Mouse (Mus musculus) heart, embryonic 12.5 days (tissue): Measurements from ENCODE around the gene Ak2. TPM values are rescaled to one million over a fixed set of nuclear protein-coding genes. Genes with fewer than 3 reads are reported as not detected.

Experiments used
- ATAC-seq: fragments of 200-750 bp; cut with Nextera tagmentation; 2 replicates; pipeline ENCODE4 v1.8.0; 2017; ENCODE audit warnings: moderate TSS enrichment, moderate library complexity; ENCODE audit not compliant: insufficient number of reproducible peaks, low FRiP score
- H3K27ac ChIP-seq: fragments of 300-500 bp; sonication (generic); 2 replicates; pipeline ENCODE4 v1.5.1; 2016; ENCODE audit warnings: mild to moderate bottlenecking, moderate library complexity; ENCODE audit not compliant: poor library complexity, severe bottlenecking
- H3K27me3 ChIP-seq: fragments of 300-500 bp; sonication (generic); replicated peaks from 2 replicates; pipeline ENCODE4 v1.6.1; 2016; ENCODE audit warnings: mild to moderate bottlenecking, moderate library complexity
- H3K36me3 ChIP-seq: fragments of 300-500 bp; sonication (generic); 2 replicates; pipeline ENCODE4 v1.6.1; 2016; ENCODE audit warnings: mild to moderate bottlenecking, moderate library complexity
- H3K4me1 ChIP-seq: fragments of 300-500 bp; sonication (generic); replicated peaks from 2 replicates; pipeline ENCODE4 v1.6.1; 2016; ENCODE audit warnings: mild to moderate bottlenecking
- H3K4me2 ChIP-seq: fragments of 300-500 bp; sonication (generic); 2 replicates; pipeline ENCODE4 v1.6.1; 2016; ENCODE audit warnings: mild to moderate bottlenecking, moderate library complexity
- H3K4me3 ChIP-seq: fragments of 300-500 bp; sonication (generic); 2 replicates; pipeline ENCODE4 v1.5.1; 2016; ENCODE audit warnings: mild to moderate bottlenecking
- H3K9ac ChIP-seq: fragments of 300-500 bp; sonication (generic); 2 replicates; pipeline ENCODE4 v1.6.1; 2016; ENCODE audit warnings: mild to moderate bottlenecking, moderate library complexity
- H3K9me3 ChIP-seq: fragments of 300-500 bp; sonication (generic); replicated peaks from 2 replicates; pipeline ENCODE4 v1.6.1; 2016; ENCODE audit warnings: mild to moderate bottlenecking, moderate library complexity
- WGBS: fragments of 180-500 bp; shearing (Covaris S2); methylation state at CpG from one replicate; pipeline ENCODE4 v1.1.7; 2016; 5-methylcytosine and 5-hydroxymethylcytosine counted together
- polyA plus RNA-seq: library from polyadenylated mRNA; unstranded; fragments of >200 nt; fragmentation: Nextera tagmentation; extraction: Ambion mirVana; gene quantifications from 2 replicates; pipeline ENCODE4 v1.2.1, GENCODE M21; 2016

Gene Ak2
- polyA plus RNA-seq, 1 experiment from 2014 or later = 167 TPM

DNA sequence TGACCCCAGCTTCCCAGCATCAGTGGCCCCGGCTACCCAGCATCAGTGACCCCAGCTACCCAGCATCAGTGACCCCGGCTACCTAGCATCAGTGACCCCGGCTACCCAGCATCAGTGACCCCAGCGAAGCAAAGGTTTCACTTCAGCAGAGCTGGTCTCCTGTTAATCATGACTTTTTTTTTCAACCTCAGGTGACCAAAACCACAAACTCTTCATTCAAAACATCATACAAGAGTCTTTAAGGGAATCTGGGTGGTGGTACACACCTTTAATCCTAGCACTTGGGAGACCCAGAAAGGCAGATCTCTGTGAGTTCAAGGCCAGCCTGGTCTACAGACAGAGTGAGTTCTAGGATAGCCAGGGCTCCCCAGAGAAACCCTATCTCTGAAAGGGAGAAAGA is 39.0 kb downstream of the Ak2 start:
- Histone ChIP-seq H3K27ac (no peak overlapping the region), H3K4me1 (peaks cover 29% of the 10 kb centered on the region), H3K27me3 (0 out of 2 replicates have a peak, but pooled peaks cover under 1% of the 10 kb centered on the region), H3K4me3 (no peak overlapping the region), H3K9ac (no peak overlapping the region), H3K36me3 (no peaks in the 10 kb centered on the region), H3K9me3 (no peaks in the 10 kb centered on the region), H3K4me2 (no peak overlapping the region)
- WGBS = 91% methylated on average over 4 of the region's 4 CpGs
- ATAC-seq = no peak

DNA sequence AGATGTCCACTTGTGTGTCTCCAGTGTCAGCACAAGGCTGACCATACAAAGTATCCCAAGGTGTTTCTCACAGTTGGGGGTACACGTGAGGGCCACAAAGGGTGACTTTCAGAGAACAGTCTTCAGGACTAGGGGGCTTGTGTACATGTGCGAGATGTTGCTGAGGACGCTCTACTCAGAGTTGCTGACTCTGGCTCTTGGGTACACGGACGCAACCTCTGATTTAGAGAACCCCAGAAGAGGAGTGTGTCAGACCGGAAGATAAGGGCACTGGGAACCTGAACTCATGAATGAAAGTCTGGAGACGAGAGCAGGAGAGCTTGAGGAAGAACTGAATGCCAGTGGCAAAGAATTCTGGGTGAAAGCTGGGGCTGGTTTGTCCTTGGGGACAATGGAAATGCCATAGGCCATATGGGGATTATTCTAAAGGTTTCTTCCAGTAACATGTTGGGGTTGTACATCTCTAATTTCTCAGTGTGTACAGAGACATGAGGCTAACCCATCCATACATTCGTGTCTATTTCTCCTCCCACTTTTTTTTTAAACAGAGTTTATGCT is 39.7 kb downstream of the Ak2 start:
- Histone ChIP-seq H3K9ac (no peak overlapping the region), H3K4me1 (peaks cover 30% of the 10 kb centered on the region), H3K4me3 (no peak overlapping the region), H3K27ac (no peak overlapping the region), H3K4me2 (no peak overlapping the region), H3K27me3 (0 out of 2 replicates have a peak, but pooled peaks cover 5% of the 10 kb centered on the region), H3K9me3 (no peaks in the 10 kb centered on the region), H3K36me3 (no peaks in the 10 kb centered on the region)
- WGBS = 75% methylated on average over 8 of the region's 8 CpGs
- ATAC-seq = no peak

DNA sequence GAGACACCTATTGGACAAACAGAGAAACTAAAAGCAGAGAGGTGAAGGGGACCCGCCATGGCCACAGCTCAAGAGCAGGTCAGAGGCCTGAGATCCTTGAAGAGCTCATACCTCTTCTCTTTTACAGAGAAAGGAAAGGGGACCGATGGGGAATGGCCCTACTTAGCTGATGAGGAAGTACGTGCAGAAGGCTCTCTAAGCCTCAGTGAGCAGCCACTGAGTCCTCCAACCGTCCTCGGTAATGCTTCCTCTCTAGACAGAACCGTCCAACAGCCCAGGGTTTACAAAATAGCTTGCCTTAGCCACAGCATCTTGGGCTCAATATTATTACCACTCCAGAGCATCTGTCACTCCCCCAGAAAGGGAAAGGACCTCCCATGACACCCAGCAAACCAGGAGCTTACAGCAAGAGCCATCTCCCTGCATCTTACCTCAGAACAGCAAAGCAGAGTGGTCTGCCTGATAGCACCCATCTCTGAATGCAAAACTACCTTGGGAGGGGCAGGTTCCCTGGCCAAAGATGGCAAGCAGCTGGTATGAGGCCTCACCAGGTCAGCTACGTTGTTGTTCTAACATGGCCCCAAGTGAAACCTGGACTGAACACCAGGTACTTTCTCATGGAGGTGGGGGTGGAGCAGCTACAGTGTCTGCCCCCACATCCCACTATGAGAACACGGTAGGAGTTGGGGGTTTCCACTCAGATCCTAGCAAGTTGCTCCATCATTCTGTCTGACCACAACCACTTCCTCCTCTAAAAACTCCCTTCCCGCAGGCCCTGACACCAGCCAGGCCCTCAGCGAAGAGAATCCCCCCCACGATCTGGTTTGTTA is 40.6 kb downstream of the Ak2 start:
- H3K4me2 ChIP-seq = 0 out of 2 replicates have a peak overlapping the region, but pooled peaks have one; percentile 55
- H3K9ac ChIP-seq = peak overlapping the region; percentile 23; the same call in 1 of the 2 replicates
- 64% methylated on average over 11 of the region's 11 CpGs for WGBS
- H3K4me3 ChIP-seq = no peak overlapping the region
- no peaks in the 10 kb centered on the region for H3K9me3 ChIP-seq
- peak overlapping the region; percentile 46 for H3K27ac ChIP-seq
- no peak for ATAC-seq
- no peaks in the 10 kb centered on the region for H3K36me3 ChIP-seq
- H3K27me3 ChIP-seq = 0 out of 2 replicates have a peak, but pooled peaks cover 5% of the 10 kb centered on the region
- peaks cover 30% of the 10 kb centered on the region for H3K4me1 ChIP-seq

DNA sequence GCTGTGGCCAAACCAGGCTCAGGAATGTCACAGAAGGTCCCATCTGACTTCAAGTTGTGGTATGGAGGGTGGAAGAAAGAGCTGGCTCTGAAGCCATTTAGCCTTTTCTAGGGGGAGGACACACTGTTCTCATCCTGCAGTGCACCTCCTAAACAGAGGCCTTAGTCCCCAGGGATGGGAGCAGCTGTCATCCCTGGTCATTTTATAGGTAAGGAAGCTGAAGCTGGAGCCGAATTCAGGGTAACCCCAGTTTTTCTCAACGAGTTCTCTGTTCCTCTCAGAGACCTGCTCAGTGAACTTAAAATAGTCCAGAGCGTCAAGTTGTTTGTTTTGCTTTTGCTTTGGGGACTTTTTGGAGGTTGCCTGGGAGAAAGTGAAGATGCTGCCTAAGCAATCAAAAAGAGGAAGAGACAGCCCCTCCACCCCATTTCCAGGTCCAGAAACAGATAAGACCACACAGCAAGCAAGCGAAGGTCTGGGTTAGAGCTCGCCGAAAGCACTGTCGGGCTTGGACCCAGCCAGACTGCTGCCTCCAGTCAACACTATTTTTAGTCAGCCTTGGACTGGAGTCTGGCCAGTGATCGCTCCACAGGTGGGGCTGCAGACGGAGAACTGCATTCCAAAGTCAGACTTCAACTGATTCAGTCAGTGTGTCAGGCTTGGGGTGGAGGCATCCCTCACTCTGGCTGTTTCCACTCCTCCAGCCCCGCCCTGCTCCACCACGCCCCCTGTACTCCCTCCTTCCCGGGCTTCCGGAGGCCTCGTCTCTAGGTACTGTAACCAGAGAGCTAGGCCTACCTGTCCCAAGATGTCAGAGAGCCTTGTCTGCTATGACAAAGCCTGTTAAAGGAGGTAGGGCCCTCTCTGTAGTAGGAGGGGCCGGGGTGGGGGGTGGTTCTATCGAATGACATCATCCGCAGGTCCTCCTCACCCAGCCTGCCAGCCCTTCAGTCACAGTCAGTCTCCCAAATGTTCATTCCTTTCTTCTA is 41.5 kb downstream of the Ak2 start:
- peak overlapping the region; percentile 55 for H3K4me2 ChIP-seq
- H3K36me3 ChIP-seq = no peaks in the 10 kb centered on the region
- H3K9me3 ChIP-seq = no peaks in the 10 kb centered on the region
- peak; percentile 86 for ATAC-seq
- 7% methylated on average over 17 of the region's 17 CpGs for WGBS
- peak overlapping the region; percentile 23; the same call in 1 of the 2 replicates for H3K9ac ChIP-seq
- peak overlapping the region; percentile 46 for H3K27ac ChIP-seq
- peaks cover 30% of the 10 kb centered on the region for H3K4me1 ChIP-seq
- 0 out of 2 replicates have a peak, but pooled peaks cover 5% of the 10 kb centered on the region for H3K27me3 ChIP-seq
- peak overlapping the region; percentile 4 for H3K4me3 ChIP-seq

DNA sequence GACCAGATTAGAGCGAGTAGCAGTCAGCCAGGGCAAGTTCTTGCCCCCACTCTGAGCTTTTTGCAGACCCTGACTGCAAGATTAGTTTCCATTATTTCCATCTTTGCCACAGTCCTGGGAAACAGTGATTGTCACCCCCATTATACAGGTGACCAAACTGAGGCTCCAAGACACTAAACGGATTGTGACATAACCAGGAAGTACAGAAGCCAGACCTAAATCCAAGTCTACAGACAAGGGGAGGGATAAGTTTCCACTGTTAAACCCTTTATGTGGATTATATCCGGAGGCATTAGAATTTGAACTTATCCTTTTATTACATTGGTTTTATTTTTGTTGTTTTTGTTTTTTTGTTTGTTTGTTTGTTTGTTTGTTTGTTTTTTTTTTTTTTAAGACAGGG is 42.5 kb downstream of the Ak2 start:
- ATAC-seq = no peak
- no peak overlapping the region for H3K4me3 ChIP-seq
- H3K27ac ChIP-seq = peak overlapping the region; percentile 46; the same call in 1 of the 2 replicates
- H3K27me3 ChIP-seq = 0 out of 2 replicates have a peak, but pooled peaks cover 5% of the 10 kb centered on the region
- no peaks in the 10 kb centered on the region for H3K36me3 ChIP-seq
- no peak overlapping the region for H3K9ac ChIP-seq
- no peak overlapping the region for H3K4me2 ChIP-seq
- 91% methylated on average over 3 of the region's 3 CpGs for WGBS
- 0 out of 2 replicates have a peak, but pooled peaks cover 2% of the 10 kb centered on the region for H3K9me3 ChIP-seq
- peaks cover 30% of the 10 kb centered on the region for H3K4me1 ChIP-seq

DNA sequence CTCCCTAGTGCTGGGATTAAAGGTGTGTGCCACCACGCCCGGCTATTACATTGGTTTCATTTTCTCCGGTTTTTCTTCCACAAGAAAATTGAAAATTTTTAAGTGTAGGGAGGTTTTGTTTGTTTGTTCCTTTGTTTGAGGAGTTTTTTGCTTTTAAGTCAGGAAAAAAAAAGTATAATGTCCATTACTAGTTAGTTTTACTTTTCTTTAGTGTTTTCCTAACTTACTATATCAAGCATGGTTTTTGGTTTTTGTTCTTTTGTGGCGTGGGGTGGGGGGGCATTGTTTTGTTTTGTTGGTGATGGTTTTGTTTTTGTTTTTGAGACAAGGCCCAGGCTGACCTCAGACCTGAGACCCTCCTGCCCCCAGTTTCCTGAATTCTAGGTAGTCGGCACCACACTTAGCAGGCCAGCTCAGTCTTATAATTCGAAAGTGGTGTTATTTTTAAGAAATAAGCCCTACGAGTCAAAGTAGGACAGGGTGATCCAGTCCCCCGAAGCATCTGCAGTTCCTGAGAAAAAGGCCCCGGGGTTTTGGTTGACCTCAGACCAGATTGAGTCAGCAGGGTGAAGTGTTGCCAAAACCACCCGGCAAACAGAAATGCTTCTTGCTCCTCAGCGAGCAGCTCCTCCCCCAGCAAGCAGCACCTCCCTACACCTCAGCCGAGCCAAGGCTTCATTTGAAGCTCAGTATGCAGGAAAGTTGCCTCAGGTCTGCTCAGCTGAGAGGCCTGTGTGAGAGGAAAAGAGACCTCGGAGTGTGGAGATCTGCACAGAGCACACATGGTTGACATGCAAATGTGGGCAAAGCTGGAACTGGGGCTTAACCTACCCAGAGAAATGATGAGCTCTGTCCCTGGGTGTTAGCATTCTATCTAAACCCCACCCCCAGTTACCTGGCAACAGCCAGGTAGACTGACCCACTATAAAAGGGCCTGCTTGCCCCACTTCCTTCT is 43.2 kb downstream of the Ak2 start:
- no peak overlapping the region for H3K4me3 ChIP-seq
- 52% methylated on average over 13 of the region's 13 CpGs for WGBS
- no peak overlapping the region for H3K4me2 ChIP-seq
- H3K36me3 ChIP-seq = no peaks in the 10 kb centered on the region
- peak overlapping the region; percentile 40; the same call in 1 of the 2 replicates for H3K9ac ChIP-seq
- peaks cover 30% of the 10 kb centered on the region for H3K4me1 ChIP-seq
- 0 out of 2 replicates have a peak, but pooled peaks cover 5% of the 10 kb centered on the region for H3K27me3 ChIP-seq
- no peak for ATAC-seq
- no peak overlapping the region for H3K27ac ChIP-seq
- 0 out of 2 replicates have a peak, but pooled peaks cover 2% of the 10 kb centered on the region for H3K9me3 ChIP-seq

DNA sequence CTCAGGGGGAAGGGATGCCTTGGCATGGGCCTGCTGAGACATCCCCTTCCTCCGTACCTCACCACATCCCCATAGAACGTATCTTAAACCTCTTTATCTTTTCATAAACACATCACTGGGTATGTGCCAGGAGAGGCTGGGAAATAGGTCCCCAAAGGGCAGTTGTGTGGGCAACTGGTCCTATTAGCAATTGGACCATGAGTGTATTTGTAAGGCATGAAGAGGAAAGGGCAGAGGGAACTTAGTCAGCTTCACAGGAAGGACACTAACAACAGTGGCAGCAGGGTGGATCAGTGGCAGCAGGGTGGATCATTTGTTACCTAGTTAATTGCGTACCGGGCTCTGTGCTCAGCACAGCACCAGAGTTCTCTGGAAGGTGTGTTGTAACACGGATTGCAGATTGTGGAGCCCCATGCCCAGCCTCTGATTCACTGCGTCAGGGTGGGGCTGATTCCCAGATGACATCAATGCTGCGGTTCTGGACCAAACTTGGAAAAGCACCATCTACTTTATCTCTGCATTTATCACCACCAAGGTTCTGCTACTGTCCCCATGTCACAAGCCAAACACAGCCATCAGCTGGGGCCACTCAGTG is 44.2 kb downstream of the Ak2 start:
- Histone ChIP-seq H3K4me1 (peaks cover 30% of the 10 kb centered on the region), H3K9ac (no peak overlapping the region), H3K4me3 (no peak overlapping the region), H3K27me3 (peaks cover 5% of the 10 kb centered on the region; the same call in 1 of the 2 replicates), H3K27ac (no peak overlapping the region), H3K36me3 (no peaks in the 10 kb centered on the region), H3K4me2 (no peak overlapping the region), H3K9me3 (0 out of 2 replicates have a peak, but pooled peaks cover 2% of the 10 kb centered on the region)
- ATAC-seq = no peak
- 52% methylated on average over 7 of the region's 7 CpGs for WGBS

DNA sequence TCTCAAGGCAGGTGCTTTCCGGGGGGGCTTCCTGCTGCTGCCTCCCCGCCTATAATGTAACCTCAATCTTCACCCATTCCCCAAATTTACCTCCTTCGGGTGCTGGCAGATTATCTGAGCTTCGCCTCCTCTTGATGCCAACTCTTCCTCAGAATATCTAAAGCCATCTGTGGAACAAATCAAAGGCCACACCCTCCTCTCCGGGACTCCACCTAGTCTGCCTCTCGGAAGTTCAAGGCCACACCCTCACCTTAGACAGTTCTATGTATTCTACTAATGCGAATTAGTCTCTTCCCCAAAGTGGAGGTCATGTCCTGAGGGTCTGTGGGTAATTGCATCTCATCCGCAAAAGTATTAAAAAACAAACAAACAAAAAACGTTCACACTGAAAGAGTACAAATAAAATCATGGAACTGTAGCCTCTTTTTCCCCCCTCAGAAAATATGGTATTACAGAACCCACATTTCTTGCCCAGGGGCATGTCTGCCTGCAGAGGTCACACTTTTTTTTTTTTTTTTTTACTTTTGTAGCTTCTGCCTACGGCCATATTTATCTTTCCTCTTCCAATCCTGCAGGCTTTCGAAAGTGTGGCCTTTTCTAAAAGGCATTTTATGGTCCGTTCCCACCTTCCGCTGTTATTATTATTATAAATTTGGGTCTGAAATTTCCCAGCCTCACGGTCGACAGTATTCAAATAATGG is 56.1 kb downstream of the Ak2 start:
- Histone ChIP-seq H3K27me3 (peaks cover 34% of the 10 kb centered on the region), H3K4me2 (peak overlapping the region; percentile 97), H3K36me3 (no peaks in the 10 kb centered on the region), H3K4me1 (peaks cover 25% of the 10 kb centered on the region), H3K9ac (peak overlapping the region; percentile 64), H3K4me3 (peak overlapping the region; percentile 60), H3K27ac (no peak overlapping the region), H3K9me3 (no peaks in the 10 kb centered on the region)
- no peak for ATAC-seq
- WGBS = 18% methylated on average over 15 of the region's 15 CpGs
